Mouse (Mus musculus) hindlimb bud, embryonic 11.5 days (tissue): ENCODE data around the gene Col25a1.

Experiments
- DNase-seq: peaks from one replicate; pipeline ENCODE4 v3.0.0-alpha.2; 2012; ENCODE audit warnings: low read depth, low spot score; ENCODE audit errors: extremely low spot score

The Col25a1 gene

GRCm38 (mm10) chr3:130549066-130549465 is 417.8 kb downstream of the Col25a1 start:
- no peak for DNase-seq

GRCm38 (mm10) chr3:130556263-130556662 is 425.0 kb downstream of the Col25a1 start:
- DNase-seq, result no peak

- DNase-seq, result no peak
These were observed 434.3 kb downstream of the Col25a1 start for GRCm38 (mm10) chr3:130565586-130565985.

GRCm38 (mm10) chr3:130568331-130569095 is 437.2 kb downstream of the Col25a1 start:
- DNase-seq, result no peak

- DNase-seq, result no peak
These were observed 441.9 kb downstream of the Col25a1 start for GRCm38 (mm10) chr3:130573243-130573642.

GRCm38 (mm10) chr3:130574652-130575051 is 443.4 kb downstream of the Col25a1 start:
- peak; percentile 39 for DNase-seq

- no peak for DNase-seq
These were observed 445.4 kb downstream of the Col25a1 start for GRCm38 (mm10) chr3:130576683-130577082.

GRCm38 (mm10) chr3:130579501-130579900 is 448.2 kb downstream of the Col25a1 start:
- no peak for DNase-seq

GRCm38 (mm10) chr3:130581577-130581976 is 450.3 kb downstream of the Col25a1 start:
- DNase-seq, result no peak

GRCm38 (mm10) chr3:130582903-130583664 is 451.8 kb downstream of the Col25a1 start:
- DNase-seq, result no peak

GRCm38 (mm10) chr3:130584007-130584406 is 452.7 kb downstream of the Col25a1 start:
- DNase-seq, result no peak

- no peak for DNase-seq
These were observed 463.7 kb downstream of the Col25a1 start for GRCm38 (mm10) chr3:130595050-130595449.

GRCm38 (mm10) chr3:130601491-130601890 is 470.2 kb downstream of the Col25a1 start:
- no peak for DNase-seq

GRCm38 (mm10) chr3:130607924-130608323 is 476.6 kb downstream of the Col25a1 start:
- no peak for DNase-seq

GRCm38 (mm10) chr3:130614444-130614843 is 483.1 kb downstream of the Col25a1 start:
- no peak for DNase-seq

- DNase-seq, result no peak
These were observed 484.3 kb downstream of the Col25a1 start for GRCm38 (mm10) chr3:130615625-130616024.

- DNase-seq, result no peak
These were observed 486.2 kb downstream of the Col25a1 start, which contains the start of gene Etnppl for GRCm38 (mm10) chr3:130617439-130617898. TSS of gene Etnppl (plus strand) at chr3:130617448.

- DNase-seq, result no peak
These were observed 489.3 kb downstream of the Col25a1 start for GRCm38 (mm10) chr3:130620517-130621146.

- DNase-seq, result no peak
These were observed 497.1 kb downstream of the Col25a1 start for GRCm38 (mm10) chr3:130628358-130628757.

- DNase-seq, result no peak
These were observed 502.6 kb downstream of the Col25a1 start for GRCm38 (mm10) chr3:130633859-130634258.

GRCm38 (mm10) chr3:130646110-130646810 is 515.0 kb downstream of the Col25a1 start:
- DNase-seq, result no peak
